Mouse (Mus musculus) monocyte, adult 5-6 weeks (primary cell): ENCODE measurements around the gene Ttc39b. TPM values are rescaled to one million over a fixed set of nuclear protein-coding genes. Genes with fewer than 3 reads are reported as not detected.
A peak's percentile ranks its signal among the peaks of the same experiment; 100 is the strongest.

Source experiments
- ATAC-seq: fragments of 153-309, 156-312 bp; replicated peaks from 2 replicates; pipeline ENCODE4 v1.8.0; 2017; ENCODE audit warnings: mild to moderate bottlenecking; ENCODE audit not compliant: low TSS enrichment, insufficient number of reproducible peaks, severe bottlenecking, poor library complexity, low FRiP score
- total RNA-seq: library from RNA; stranded (forward); fragments of 200-1000, 200-491, 200-594 nt; gene quantifications from 3 replicates; pipeline ENCODE4 v1.2.3, GENCODE M21; 2017

Gene Ttc39b
- 21.4 to 51.4 TPM (median 30.0 TPM) in 3 replicates for total RNA-seq

GRCm38 (mm10) chr4:83323910-83324684 is at the start of gene Ttc39b:
Gene Ttc39b, minus strand, starts transcription at chr4:83324255.
- peak; percentile 77 for ATAC-seq

- no peak for ATAC-seq
Observed at GRCm38 (mm10) chr4:83373381-83373780, 49.3 kb upstream of the Ttc39b start.

- no peak for ATAC-seq
Observed at GRCm38 (mm10) chr4:83357738-83358137, 33.7 kb upstream of the Ttc39b start.

- peak; percentile 61 for ATAC-seq
Observed at GRCm38 (mm10) chr4:83354786-83355185, 30.7 kb upstream of the Ttc39b start.

DNA sequence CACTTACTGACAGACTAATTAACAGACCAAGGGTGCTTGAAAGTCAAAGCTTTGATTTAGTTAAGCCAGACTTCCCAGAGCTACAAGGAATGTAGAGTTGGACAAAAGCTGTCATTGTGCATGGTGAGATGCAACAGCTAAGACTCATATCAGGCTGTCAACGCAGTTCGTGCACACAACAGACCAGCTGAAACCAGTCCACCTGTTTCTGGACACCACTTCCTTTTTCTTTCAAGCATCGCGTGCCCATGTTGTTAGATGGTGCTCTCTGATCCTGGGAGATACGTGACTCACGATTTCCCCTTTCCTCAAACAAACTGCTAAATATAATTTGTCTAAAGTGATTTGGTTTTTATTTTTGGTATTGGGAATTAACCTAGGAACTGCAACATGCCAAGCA is 29.9 kb upstream of the Ttc39b start:
- ATAC-seq: no peak

DNA sequence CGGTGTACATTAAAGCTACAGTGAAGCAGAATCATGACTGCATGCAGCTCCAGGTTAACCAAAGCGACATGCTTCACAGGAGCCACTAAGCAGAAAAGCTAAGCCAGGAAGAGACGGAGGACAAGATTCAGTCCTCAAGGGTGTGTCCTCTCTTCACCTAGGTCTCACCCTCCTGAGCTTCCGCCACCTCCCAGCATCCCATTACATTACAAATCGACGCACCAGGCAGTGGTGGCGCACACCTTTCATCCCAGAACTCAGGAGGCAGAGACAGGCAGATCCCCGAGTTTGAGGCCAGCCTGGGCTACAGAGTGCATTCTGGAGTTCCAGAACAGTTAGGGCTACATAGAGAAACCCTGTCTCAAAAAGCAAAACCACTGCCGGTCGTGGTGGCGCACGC is 29.2 kb upstream of the Ttc39b start:
- no peak for ATAC-seq

GRCm38 (mm10) chr4:83350719-83351118 is 26.7 kb upstream of the Ttc39b start:
- ATAC-seq: no peak

DNA sequence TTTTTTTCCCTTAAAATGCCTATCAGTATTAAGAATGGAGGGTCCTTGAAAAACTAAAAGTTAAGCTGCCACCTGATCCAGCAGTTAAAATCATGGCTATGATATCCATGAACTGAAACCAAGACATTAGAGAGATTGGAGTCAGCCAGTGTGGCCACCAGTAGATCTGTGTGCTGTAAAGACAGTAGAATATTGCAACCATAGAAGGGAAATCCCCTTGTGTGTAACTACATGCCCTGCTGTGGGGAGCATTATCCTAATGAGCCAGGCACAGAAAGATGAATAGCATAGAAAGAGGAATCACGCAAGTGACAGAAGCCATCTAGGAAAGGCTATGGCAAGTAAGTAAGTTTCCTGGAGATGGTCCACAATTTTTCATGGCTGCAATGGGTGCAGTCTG is 24.9 kb upstream of the Ttc39b start:
- ATAC-seq: no peak

DNA sequence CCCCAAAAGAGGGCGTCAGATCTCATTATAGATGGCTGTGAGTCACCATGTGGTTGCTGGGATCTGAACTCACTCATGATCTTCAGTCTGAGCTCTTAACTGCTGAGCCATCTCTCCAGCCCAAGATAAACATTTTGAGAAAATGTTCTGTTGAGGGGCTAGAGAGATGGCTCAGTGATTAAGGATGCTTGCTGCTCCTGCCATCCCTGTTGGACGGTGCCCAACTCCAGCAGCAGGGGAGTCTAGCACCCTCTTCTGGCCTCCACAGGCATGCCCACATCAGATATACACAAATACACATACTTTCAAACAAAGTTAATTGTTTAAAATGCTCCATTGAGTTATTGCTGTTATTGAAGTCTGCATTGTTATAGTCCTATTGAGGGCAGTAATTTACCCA is 19.8 kb upstream of the Ttc39b start:
- no peak; the same call in 1 of the 2 replicates for ATAC-seq

- ATAC-seq: no peak
Observed at GRCm38 (mm10) chr4:83343146-83343823, 19.2 kb upstream of the Ttc39b start.

DNA sequence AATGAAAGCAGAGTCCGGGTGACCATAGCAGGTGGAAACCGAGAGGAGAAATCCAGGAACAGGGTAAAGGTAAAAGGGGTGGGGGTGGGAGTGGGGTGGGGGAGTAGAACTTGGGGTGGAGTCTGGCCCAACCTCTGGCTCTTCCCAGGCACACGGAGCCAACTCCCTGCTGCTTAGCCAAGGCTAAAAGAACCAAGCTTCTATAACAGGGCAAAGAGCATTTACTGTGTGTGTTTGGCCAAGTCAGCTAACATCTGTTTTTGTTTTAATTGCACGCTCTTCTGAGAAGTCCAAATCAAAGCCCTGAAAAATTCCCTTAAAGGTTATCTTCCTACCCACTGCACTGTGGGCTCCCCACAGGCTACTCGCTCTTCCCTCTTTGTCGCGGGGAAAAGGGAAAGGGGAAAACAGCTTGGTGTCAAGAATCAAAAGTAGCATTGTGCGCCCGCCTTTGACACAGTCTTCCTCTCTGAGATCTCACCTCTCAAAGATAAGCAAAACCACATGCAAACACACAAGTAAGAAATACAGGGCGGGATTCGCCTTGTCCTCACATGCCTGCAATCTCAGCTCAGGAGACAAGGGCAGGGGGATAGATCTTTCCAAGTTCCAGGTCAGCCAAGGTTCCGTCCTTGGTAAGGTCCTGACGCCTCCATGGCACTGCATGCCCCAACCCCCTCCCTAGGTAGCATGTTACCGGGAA is 18.4 kb upstream of the Ttc39b start:
- no peak for ATAC-seq

DNA sequence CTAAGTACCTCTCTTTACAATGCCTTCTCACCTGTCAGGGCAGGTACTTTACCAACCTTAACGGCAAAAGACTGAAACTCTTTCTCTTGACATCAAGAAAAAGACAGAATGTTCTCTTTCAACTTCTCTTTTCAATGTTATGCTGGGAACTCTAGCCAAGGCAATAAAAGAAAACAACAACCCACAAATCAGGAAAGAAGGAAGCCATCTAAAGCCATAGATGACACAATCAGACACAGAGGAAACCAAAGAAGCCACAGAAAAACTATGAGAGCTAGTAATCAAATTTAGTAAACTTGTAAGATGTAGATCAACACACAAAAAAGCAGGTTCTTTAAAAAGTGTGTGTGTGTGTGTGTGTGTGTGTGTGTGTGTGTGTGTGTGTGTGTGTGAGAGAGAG is 15.3 kb upstream of the Ttc39b start:
- ATAC-seq: no peak

GRCm38 (mm10) chr4:83337717-83338116 is 13.7 kb upstream of the Ttc39b start:
- ATAC-seq: no peak

DNA sequence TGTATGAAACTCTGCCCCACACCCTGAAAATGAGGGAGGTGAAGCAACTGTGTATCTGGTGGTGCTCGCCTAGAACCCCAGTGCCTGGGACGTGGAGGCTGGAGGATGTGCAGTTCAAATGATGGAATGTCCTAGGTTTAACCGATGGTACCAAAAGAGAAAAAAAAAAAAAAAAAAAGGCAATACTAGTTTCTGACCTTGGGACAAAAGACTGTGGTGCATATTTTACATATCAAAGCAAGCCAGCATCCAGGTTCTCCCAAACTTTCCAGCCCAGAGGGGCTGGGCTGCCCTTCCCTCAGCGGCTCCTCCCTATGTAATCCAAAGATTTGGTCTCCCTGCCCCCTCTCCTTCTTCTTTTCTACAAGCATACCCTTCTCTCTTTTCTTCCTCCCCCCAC is 6.3 kb upstream of the Ttc39b start:
- ATAC-seq: no peak

DNA sequence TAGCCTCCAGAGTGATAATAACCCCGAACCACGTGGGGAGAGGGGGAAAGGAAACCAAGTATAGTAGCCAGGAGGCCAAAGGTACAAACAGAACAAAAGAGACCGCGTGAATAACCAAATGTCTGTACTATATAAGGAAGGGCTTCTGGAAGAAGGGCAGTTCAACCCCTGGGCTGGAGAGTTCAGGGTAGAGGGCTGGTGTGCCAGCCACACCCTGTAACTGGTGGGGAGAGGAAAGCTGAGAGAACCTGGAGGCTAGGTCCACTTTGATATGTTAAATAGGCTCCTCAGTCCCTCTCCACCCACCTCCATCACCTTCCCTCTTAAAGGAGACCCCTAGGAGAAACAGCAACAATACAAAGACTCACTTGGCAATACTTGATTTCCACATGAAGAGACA is 5.6 kb upstream of the Ttc39b start:
- no peak for ATAC-seq

DNA sequence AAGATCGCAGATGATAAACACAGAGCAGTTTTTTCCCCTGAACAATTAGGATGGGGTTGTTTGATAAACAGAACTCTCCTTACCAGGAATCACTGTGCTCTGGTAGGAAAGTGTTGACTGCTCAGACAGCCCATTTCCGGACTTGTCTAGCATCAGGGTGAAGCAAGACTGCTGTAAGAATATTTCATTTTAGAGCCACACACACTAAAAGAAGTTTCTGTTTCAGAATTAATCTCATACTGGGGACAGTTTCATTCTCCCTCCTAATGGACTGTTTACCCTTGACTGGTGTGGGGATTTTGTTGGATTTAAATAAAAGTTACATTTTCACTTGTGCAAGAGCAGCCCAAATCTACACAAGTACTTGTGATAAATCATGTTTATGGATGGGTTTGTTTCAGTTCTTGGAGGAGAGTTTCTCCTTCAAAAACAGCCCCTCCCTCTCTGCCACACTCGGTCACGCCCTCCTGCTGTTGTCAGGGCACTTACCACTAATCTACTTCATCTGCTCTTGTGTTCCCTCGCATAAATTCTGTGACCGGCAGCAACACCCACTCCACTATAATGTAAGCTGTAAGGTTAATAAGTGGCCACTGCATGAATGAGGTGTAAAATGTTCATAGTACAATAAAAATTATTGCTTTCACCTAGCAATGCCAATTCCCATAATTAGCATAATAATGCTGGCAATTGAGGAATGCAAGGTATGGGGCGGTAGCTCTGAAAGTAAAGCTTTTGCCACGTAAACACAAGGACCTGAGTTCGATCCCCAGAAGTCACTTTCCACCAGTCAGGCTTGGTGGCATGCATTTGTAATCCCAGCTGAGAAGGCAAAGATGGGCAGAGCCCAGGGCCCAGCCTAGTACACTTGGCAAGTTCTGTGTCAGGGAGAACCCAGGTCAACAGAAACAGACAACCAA is 4.2 kb upstream of the Ttc39b start:
- ATAC-seq: no peak

- ATAC-seq: peak; percentile 45; the same call in 1 of the 2 replicates
Observed at GRCm38 (mm10) chr4:83327526-83327925, 3.5 kb upstream of the Ttc39b start.

GRCm38 (mm10) chr4:83325366-83325765 is 1.3 kb upstream of the Ttc39b start:
- ATAC-seq: no peak
